Mouse (Mus musculus): ENCODE measurements around the gene Nell1. TPM values are rescaled to one million over a fixed set of nuclear protein-coding genes. Genes with fewer than 3 reads are reported as not detected.

Gene Nell1
- polyA plus RNA-seq, 1 experiment from 2014 or later = 0.35 TPM

GRCm38 (mm10) chr7:50226621-50227020, 252.0 kb downstream of the Nell1 start:
- DNase-seq (ENCODE audit: extremely low spot score, low spot score) = no peak

GRCm38 (mm10) chr7:50228273-50228672, 253.6 kb downstream of the Nell1 start:
- 79% methylated on average over 4 of the region's 4 CpGs for WGBS
- Histone ChIP-seq H3K4me3 (no peak overlapping the region), H3K36me3 (replicated peaks) (no peaks in the 10 kb centered on the region), H3K9me3 (no peaks in the 10 kb centered on the region), H3K27ac (no peak overlapping the region), H3K27me3 (ENCODE audit: poor library complexity, severe bottlenecking) (peaks cover 17% of the 10 kb centered on the region; the same call in 1 of the 2 replicates), H3K4me1 (no peaks in the 10 kb centered on the region)
- no peak for DNase-seq (ENCODE audit: extremely low spot score, low spot score)

More at GRCm38 (mm10) chr7:50226621-50227020, 252.0 kb downstream of the Nell1 start:
- Histone ChIP-seq H3K4me3 (no peak overlapping the region), H3K27ac (no peak overlapping the region), H3K9me3 (no peaks in the 10 kb centered on the region), H3K36me3 (replicated peaks) (no peaks in the 10 kb centered on the region), H3K4me1 (peaks cover 5% of the 10 kb centered on the region), H3K27me3 (ENCODE audit: poor library complexity, severe bottlenecking) (peaks cover 22% of the 10 kb centered on the region; the same call in 1 of the 2 replicates)
- WGBS = 92% methylated on average over 2 of the region's 2 CpGs

GRCm38 (mm10) chr7:50241213-50241612, 266.5 kb downstream of the Nell1 start:
- H3K9me3 ChIP-seq = no peaks in the 10 kb centered on the region
- WGBS = 85% methylated on average over 4 of the region's 4 CpGs

GRCm38 (mm10) chr7:50241634-50242273, 267.1 kb downstream of the Nell1 start:
- no peak for DNase-seq (ENCODE audit: extremely low spot score, low spot score)
- no peak overlapping the region for H3K27ac ChIP-seq
- H3K4me3 ChIP-seq = no peak overlapping the region
- no peaks in the 10 kb centered on the region for H3K9me3 ChIP-seq
- WGBS = 83% methylated on average over 5 of the region's 5 CpGs
- no peaks in the 10 kb centered on the region for H3K36me3 ChIP-seq (replicated peaks)
- H3K4me1 ChIP-seq = no peaks in the 10 kb centered on the region
- H3K27me3 ChIP-seq (ENCODE audit: poor library complexity, severe bottlenecking) = no peaks in the 10 kb centered on the region

More at GRCm38 (mm10) chr7:50241213-50241612, 266.5 kb downstream of the Nell1 start:
- no peak for DNase-seq (ENCODE audit: extremely low spot score, low spot score)
- H3K27me3 ChIP-seq (ENCODE audit: poor library complexity, severe bottlenecking) = no peaks in the 10 kb centered on the region
- H3K4me1 ChIP-seq = no peaks in the 10 kb centered on the region
- H3K4me3 ChIP-seq = no peak overlapping the region
- no peak overlapping the region for H3K27ac ChIP-seq
- H3K36me3 ChIP-seq (replicated peaks) = no peaks in the 10 kb centered on the region

GRCm38 (mm10) chr7:50253166-50253565, 278.5 kb downstream of the Nell1 start:
- no peaks in the 10 kb centered on the region for H3K36me3 ChIP-seq (replicated peaks)
- no peaks in the 10 kb centered on the region for H3K4me1 ChIP-seq
- H3K27ac ChIP-seq = no peak overlapping the region
- no peak overlapping the region for H3K4me3 ChIP-seq
- no peaks in the 10 kb centered on the region for H3K27me3 ChIP-seq (ENCODE audit: poor library complexity, severe bottlenecking)
- no peaks in the 10 kb centered on the region for H3K9me3 ChIP-seq
- 91% methylated on average over 3 of the region's 3 CpGs for WGBS
- DNase-seq (ENCODE audit: extremely low spot score, low spot score) = no peak

GRCm38 (mm10) chr7:50260016-50260415, 285.4 kb downstream of the Nell1 start:
- H3K4me1 ChIP-seq = peaks cover 11% of the 10 kb centered on the region; the same call in 1 of the 2 replicates
- H3K9me3 ChIP-seq = no peaks in the 10 kb centered on the region
- H3K4me3 ChIP-seq = no peak overlapping the region
- no peaks in the 10 kb centered on the region for H3K36me3 ChIP-seq (replicated peaks)
- no peak for DNase-seq (ENCODE audit: extremely low spot score, low spot score)
- H3K27me3 ChIP-seq (ENCODE audit: poor library complexity, severe bottlenecking) = peaks cover 9% of the 10 kb centered on the region
- WGBS = 78% methylated on average over 3 of the region's 3 CpGs
- no peak overlapping the region for H3K27ac ChIP-seq

- no peak for DNase-seq (ENCODE audit: extremely low spot score, low spot score)
- Histone ChIP-seq H3K4me1 (no peaks in the 10 kb centered on the region), H3K27me3 (ENCODE audit: poor library complexity, severe bottlenecking) (no peaks in the 10 kb centered on the region), H3K27ac (no peak overlapping the region), H3K9me3 (no peaks in the 10 kb centered on the region), H3K4me3 (no peak overlapping the region), H3K36me3 (replicated peaks) (no peaks in the 10 kb centered on the region)
- WGBS = 93% methylated on average over 3 of the region's 3 CpGs
Measured at GRCm38 (mm10) chr7:50295508-50295907, 320.8 kb downstream of the Nell1 start.

GRCm38 (mm10) chr7:50338226-50338625, 363.6 kb downstream of the Nell1 start:
- Histone ChIP-seq H3K4me1 (no peaks in the 10 kb centered on the region), H3K27ac (no peak overlapping the region), H3K9me3 (no peaks in the 10 kb centered on the region), H3K36me3 (replicated peaks) (no peaks in the 10 kb centered on the region), H3K27me3 (ENCODE audit: poor library complexity, severe bottlenecking) (no peaks in the 10 kb centered on the region), H3K4me3 (no peak overlapping the region)
- 86% methylated on average over 5 of the region's 5 CpGs for WGBS
- no peak for DNase-seq (ENCODE audit: extremely low spot score, low spot score)

- 76% methylated on average over 5 of the region's 5 CpGs for WGBS
- DNase-seq (ENCODE audit: extremely low spot score, low spot score) = no peak
- H3K9me3 ChIP-seq = no peaks in the 10 kb centered on the region
- no peak overlapping the region for H3K27ac ChIP-seq
- no peak overlapping the region for H3K4me3 ChIP-seq
- H3K4me1 ChIP-seq = no peaks in the 10 kb centered on the region
- no peaks in the 10 kb centered on the region for H3K27me3 ChIP-seq (ENCODE audit: poor library complexity, severe bottlenecking)
- H3K36me3 ChIP-seq (replicated peaks) = no peaks in the 10 kb centered on the region
Measured at GRCm38 (mm10) chr7:50338757-50339156, 364.1 kb downstream of the Nell1 start.

- WGBS = 69% methylated on average over 2 of the region's 2 CpGs
- H3K4me3 ChIP-seq = no peak overlapping the region
Measured at GRCm38 (mm10) chr7:50351564-50351963, 376.9 kb downstream of the Nell1 start.

GRCm38 (mm10) chr7:50357213-50357612, 382.5 kb downstream of the Nell1 start:
- Histone ChIP-seq H3K27me3 (ENCODE audit: poor library complexity, severe bottlenecking) (no peaks in the 10 kb centered on the region), H3K9me3 (no peaks in the 10 kb centered on the region), H3K36me3 (replicated peaks) (no peaks in the 10 kb centered on the region), H3K4me3 (no peak overlapping the region), H3K27ac (no peak overlapping the region), H3K4me1 (peaks cover 11% of the 10 kb centered on the region)
- peak; percentile 14 for DNase-seq (ENCODE audit: extremely low spot score, low spot score)
- WGBS = 49% methylated on average over 2 of the region's 2 CpGs

More at GRCm38 (mm10) chr7:50351564-50351963, 376.9 kb downstream of the Nell1 start:
- H3K36me3 ChIP-seq (replicated peaks) = no peaks in the 10 kb centered on the region
- no peak overlapping the region for H3K27ac ChIP-seq
- no peaks in the 10 kb centered on the region for H3K9me3 ChIP-seq
- H3K4me1 ChIP-seq = peaks cover 6% of the 10 kb centered on the region; the same call in 1 of the 2 replicates
- no peaks in the 10 kb centered on the region for H3K27me3 ChIP-seq (ENCODE audit: poor library complexity, severe bottlenecking)
- DNase-seq (ENCODE audit: extremely low spot score, low spot score) = no peak

GRCm38 (mm10) chr7:50362039-50362438, 387.4 kb downstream of the Nell1 start:
- Histone ChIP-seq H3K4me3 (no peak overlapping the region), H3K9me3 (no peaks in the 10 kb centered on the region), H3K27ac (no peak overlapping the region), H3K36me3 (replicated peaks) (no peaks in the 10 kb centered on the region), H3K4me1 (peaks cover 10% of the 10 kb centered on the region), H3K27me3 (ENCODE audit: poor library complexity, severe bottlenecking) (no peaks in the 10 kb centered on the region)
- no peak for DNase-seq (ENCODE audit: extremely low spot score, low spot score)
- WGBS = 38% methylated on average over 2 of the region's 2 CpGs

- H3K27ac ChIP-seq = no peak overlapping the region
- H3K4me3 ChIP-seq = no peak overlapping the region
Measured at GRCm38 (mm10) chr7:50374876-50375275, 400.2 kb downstream of the Nell1 start.

More at GRCm38 (mm10) chr7:50374876-50375275, 400.2 kb downstream of the Nell1 start:
- 86% methylated on average over 4 of the region's 4 CpGs for WGBS
- Histone ChIP-seq H3K4me1 (no peaks in the 10 kb centered on the region), H3K9me3 (no peaks in the 10 kb centered on the region), H3K36me3 (replicated peaks) (no peaks in the 10 kb centered on the region), H3K27me3 (ENCODE audit: poor library complexity, severe bottlenecking) (no peaks in the 10 kb centered on the region)
- no peak for DNase-seq (ENCODE audit: extremely low spot score, low spot score)
